Mouse (Mus musculus): ENCODE data around the gene Sos1. TPM values are rescaled to one million over a fixed set of nuclear protein-coding genes. Genes with fewer than 3 reads are reported as not detected.

Sos1 gene
- polyA plus RNA-seq, 1 experiment from 2014 or later = 9.1 TPM

- 86% methylated on average over 4 of the region's 4 CpGs for WGBS
- no peak overlapping the region for H3K4me2 ChIP-seq (ENCODE audit: low read depth, low read length)
- H3K4me1 ChIP-seq (ENCODE audit: control insufficient read depth, insufficient read depth, low read length) = no peaks in the 10 kb centered on the region
- ATAC-seq (replicated peaks; ENCODE audit: insufficient number of reproducible peaks, low FRiP score, low TSS enrichment, low read depth) = no peak
- DNase-seq (ENCODE audit: low spot score) = no peak
- no peaks in the 10 kb centered on the region for H3K27me3 ChIP-seq (ENCODE audit: control insufficient read depth, insufficient read depth, low read length)
- H3K36me3 ChIP-seq (replicated peaks; ENCODE audit: control insufficient read depth, insufficient read depth, low read depth, low read length) = no peaks in the 10 kb centered on the region
- no peak overlapping the region for H3K9ac ChIP-seq (replicated peaks; ENCODE audit: low read length)
- H3K4me3 ChIP-seq (ENCODE audit: low read depth, low read length) = no peak overlapping the region
- H3K27ac ChIP-seq (replicated peaks; ENCODE audit: low read depth, low read length) = no peak overlapping the region
- H3K9me3 ChIP-seq (replicated peaks; ENCODE audit: control insufficient read depth, low read length) = no peaks in the 10 kb centered on the region
Measured at GRCm38 (mm10) chr17:80500025-80500424, 19.8 kb upstream of the Sos1 start.

DNA sequence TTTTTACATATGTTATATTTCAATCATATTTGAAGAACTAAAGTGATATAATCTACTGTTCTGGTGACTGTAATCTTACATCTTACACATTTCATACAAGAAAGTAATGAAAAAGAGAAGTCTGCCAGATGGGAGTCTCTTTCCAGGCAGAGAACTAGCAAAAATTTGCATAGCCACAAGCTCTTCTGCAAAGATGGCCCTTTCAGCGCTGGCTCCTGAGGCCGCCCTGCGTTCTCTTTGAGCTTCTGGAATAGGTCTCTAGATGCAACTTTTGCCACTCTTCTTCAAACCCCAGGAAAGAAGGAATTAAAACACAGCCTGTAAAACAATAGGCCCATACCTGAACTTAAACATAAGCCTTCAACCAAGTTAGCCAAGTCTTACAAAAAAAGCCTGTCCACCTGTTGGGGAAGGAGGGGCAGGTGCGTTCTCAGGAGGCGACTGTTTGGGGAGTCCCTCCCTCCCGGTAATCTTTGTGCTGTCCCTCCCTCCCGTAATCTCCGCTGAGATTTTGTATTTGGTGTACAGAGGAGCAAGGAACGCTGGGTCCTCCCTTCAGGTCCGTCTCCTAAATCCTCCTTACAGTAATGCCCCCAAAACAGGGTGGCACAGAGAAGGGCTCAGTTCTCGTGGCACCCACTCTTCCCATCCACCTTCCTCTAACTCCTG, 18.5 kb upstream of the Sos1 start:
- H3K27ac ChIP-seq (replicated peaks; ENCODE audit: low read depth, low read length) = no peak overlapping the region
- no peaks in the 10 kb centered on the region for H3K9me3 ChIP-seq (replicated peaks; ENCODE audit: control insufficient read depth, low read length)
- H3K36me3 ChIP-seq (replicated peaks; ENCODE audit: control insufficient read depth, insufficient read depth, low read depth, low read length) = no peaks in the 10 kb centered on the region
- no peak overlapping the region for H3K4me2 ChIP-seq (ENCODE audit: low read depth, low read length)
- DNase-seq (ENCODE audit: low spot score) = no peak
- H3K27me3 ChIP-seq (ENCODE audit: control insufficient read depth, insufficient read depth, low read length) = no peaks in the 10 kb centered on the region
- H3K4me1 ChIP-seq (ENCODE audit: control insufficient read depth, insufficient read depth, low read length) = no peaks in the 10 kb centered on the region
- no peak for ATAC-seq (replicated peaks; ENCODE audit: insufficient number of reproducible peaks, low FRiP score, low TSS enrichment, low read depth)
- no peak overlapping the region for H3K4me3 ChIP-seq (ENCODE audit: low read depth, low read length)
- WGBS = 59% methylated on average over 11 of the region's 11 CpGs
- H3K9ac ChIP-seq (replicated peaks; ENCODE audit: low read length) = no peak overlapping the region

GRCm38 (mm10) chr17:80497183-80497601, 16.9 kb upstream of the Sos1 start:
- no peaks in the 10 kb centered on the region for H3K9me3 ChIP-seq (replicated peaks; ENCODE audit: control insufficient read depth, low read length)
- WGBS = 77% methylated on average over 9 of the region's 9 CpGs
- H3K9ac ChIP-seq (replicated peaks; ENCODE audit: low read length) = no peak overlapping the region
- no peak overlapping the region for H3K27ac ChIP-seq (replicated peaks; ENCODE audit: low read depth, low read length)
- H3K4me2 ChIP-seq (ENCODE audit: low read depth, low read length) = no peak overlapping the region
- ATAC-seq (replicated peaks; ENCODE audit: insufficient number of reproducible peaks, low FRiP score, low TSS enrichment, low read depth) = no peak
- H3K36me3 ChIP-seq (replicated peaks; ENCODE audit: control insufficient read depth, insufficient read depth, low read depth, low read length) = no peaks in the 10 kb centered on the region
- H3K27me3 ChIP-seq (ENCODE audit: control insufficient read depth, insufficient read depth, low read length) = no peaks in the 10 kb centered on the region
- DNase-seq (ENCODE audit: low spot score) = peak; percentile 20
- no peak overlapping the region for H3K4me3 ChIP-seq (ENCODE audit: low read depth, low read length)
- H3K4me1 ChIP-seq (ENCODE audit: control insufficient read depth, insufficient read depth, low read length) = no peaks in the 10 kb centered on the region

DNA sequence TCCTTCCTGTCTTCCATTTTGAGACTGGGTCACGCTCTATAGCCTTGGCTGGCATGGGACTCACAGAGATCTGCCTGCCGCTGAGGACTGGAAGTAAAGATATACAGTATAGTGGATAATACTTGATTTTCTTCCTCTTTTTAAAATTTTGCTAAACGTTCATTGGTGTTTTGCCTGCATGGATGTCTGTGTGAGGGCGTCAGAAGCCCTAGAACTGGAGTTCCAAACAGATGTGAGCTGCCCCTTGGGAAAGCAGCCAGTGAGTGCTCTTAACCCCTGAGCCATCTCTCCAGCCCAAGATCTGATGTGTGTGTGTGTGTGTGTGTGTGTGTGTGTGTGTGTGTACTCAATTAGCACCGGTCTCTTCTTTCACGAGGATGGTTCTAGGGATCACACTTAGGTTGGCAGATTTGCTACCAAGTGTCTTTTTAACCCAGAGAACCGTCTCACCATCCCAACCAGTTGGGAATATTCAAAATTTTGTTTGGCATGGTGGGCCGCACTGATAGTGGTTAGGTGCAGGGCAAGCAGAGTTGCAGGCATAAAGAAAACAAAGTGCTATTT, 16.4 kb upstream of the Sos1 start:
- Histone ChIP-seq H3K36me3 (replicated peaks; ENCODE audit: control insufficient read depth, insufficient read depth, low read depth, low read length) (no peaks in the 10 kb centered on the region), H3K9ac (replicated peaks; ENCODE audit: low read length) (no peak overlapping the region), H3K4me3 (ENCODE audit: low read depth, low read length) (no peak overlapping the region), H3K27ac (replicated peaks; ENCODE audit: low read depth, low read length) (no peak overlapping the region), H3K4me2 (ENCODE audit: low read depth, low read length) (no peak overlapping the region), H3K27me3 (ENCODE audit: control insufficient read depth, insufficient read depth, low read length) (no peaks in the 10 kb centered on the region), H3K4me1 (ENCODE audit: control insufficient read depth, insufficient read depth, low read length) (no peaks in the 10 kb centered on the region), H3K9me3 (replicated peaks; ENCODE audit: control insufficient read depth, low read length) (no peaks in the 10 kb centered on the region)
- ATAC-seq (replicated peaks; ENCODE audit: insufficient number of reproducible peaks, low FRiP score, low TSS enrichment, low read depth) (no peak), DNase-seq (ENCODE audit: low spot score) (no peak)
- WGBS = 85% methylated on average over 8 of the region's 8 CpGs

DNA sequence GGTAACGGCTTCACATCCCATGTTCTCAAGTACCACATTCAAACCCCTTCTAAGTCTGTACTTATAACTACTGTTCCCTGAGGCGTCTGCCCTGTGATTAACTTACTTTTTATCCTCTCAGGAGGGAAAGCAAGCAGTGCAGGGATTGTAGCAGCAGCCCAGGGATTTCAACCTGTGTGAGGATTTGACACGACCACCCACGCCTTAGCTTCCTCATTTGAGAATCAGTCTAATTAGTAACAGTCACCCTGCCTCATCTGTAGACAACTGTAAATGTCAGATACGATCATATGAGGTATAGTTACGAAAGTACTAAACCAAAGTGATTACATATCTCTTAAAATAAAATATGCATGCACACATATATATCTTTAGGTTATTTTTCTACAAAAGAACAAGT, 15.9 kb upstream of the Sos1 start:
- DNase-seq (ENCODE audit: low spot score) (no peak), ATAC-seq (replicated peaks; ENCODE audit: insufficient number of reproducible peaks, low FRiP score, low TSS enrichment, low read depth) (no peak)
- H3K4me1 ChIP-seq (ENCODE audit: control insufficient read depth, insufficient read depth, low read length) = no peaks in the 10 kb centered on the region
- no peak overlapping the region for H3K27ac ChIP-seq (replicated peaks; ENCODE audit: low read depth, low read length)
- WGBS = 75% methylated on average over 6 of the region's 6 CpGs
- H3K27me3 ChIP-seq (ENCODE audit: control insufficient read depth, insufficient read depth, low read length) = no peaks in the 10 kb centered on the region
- H3K9ac ChIP-seq (replicated peaks; ENCODE audit: low read length) = no peak overlapping the region
- no peak overlapping the region for H3K4me3 ChIP-seq (ENCODE audit: low read depth, low read length)
- no peak overlapping the region for H3K4me2 ChIP-seq (ENCODE audit: low read depth, low read length)
- H3K9me3 ChIP-seq (replicated peaks; ENCODE audit: control insufficient read depth, low read length) = no peaks in the 10 kb centered on the region
- H3K36me3 ChIP-seq (replicated peaks; ENCODE audit: control insufficient read depth, insufficient read depth, low read depth, low read length) = no peaks in the 10 kb centered on the region

GRCm38 (mm10) chr17:80493891-80494290, 13.6 kb upstream of the Sos1 start:
- 76% methylated on average over 1 of the region's 1 CpGs for WGBS
- no peaks in the 10 kb centered on the region for H3K27me3 ChIP-seq (ENCODE audit: control insufficient read depth, insufficient read depth, low read length)
- no peaks in the 10 kb centered on the region for H3K36me3 ChIP-seq (replicated peaks; ENCODE audit: control insufficient read depth, insufficient read depth, low read depth, low read length)
- H3K27ac ChIP-seq (replicated peaks; ENCODE audit: low read depth, low read length) = no peak overlapping the region
- no peak overlapping the region for H3K4me2 ChIP-seq (ENCODE audit: low read depth, low read length)
- H3K4me1 ChIP-seq (ENCODE audit: control insufficient read depth, insufficient read depth, low read length) = no peaks in the 10 kb centered on the region
- H3K9ac ChIP-seq (replicated peaks; ENCODE audit: low read length) = no peak overlapping the region
- no peaks in the 10 kb centered on the region for H3K9me3 ChIP-seq (replicated peaks; ENCODE audit: control insufficient read depth, low read length)
- ATAC-seq (replicated peaks; ENCODE audit: insufficient number of reproducible peaks, low FRiP score, low TSS enrichment, low read depth) (no peak), DNase-seq (ENCODE audit: low spot score) (no peak)
- H3K4me3 ChIP-seq (ENCODE audit: low read depth, low read length) = no peak overlapping the region

DNA sequence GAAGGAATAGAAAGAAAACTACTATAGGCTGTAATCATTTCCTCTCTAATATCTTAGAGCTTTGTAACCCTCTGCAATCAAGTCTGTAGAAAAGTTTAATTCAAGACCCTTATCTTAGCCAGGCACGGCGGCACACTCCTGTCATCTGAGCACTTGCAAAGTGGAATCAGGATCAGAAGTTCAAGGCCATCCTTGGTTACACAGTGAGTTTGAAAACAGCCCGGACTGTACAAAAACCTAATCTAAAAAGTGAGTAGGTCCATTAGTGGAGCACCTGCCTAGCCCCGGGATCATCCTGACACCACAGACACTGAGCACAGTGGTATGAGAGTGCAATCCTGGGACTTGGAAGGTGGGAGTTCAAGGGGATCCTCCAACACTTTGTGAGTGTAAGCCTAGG, 12.6 kb upstream of the Sos1 start:
- H3K27me3 ChIP-seq (ENCODE audit: control insufficient read depth, insufficient read depth, low read length) = no peaks in the 10 kb centered on the region
- no peaks in the 10 kb centered on the region for H3K36me3 ChIP-seq (replicated peaks; ENCODE audit: control insufficient read depth, insufficient read depth, low read depth, low read length)
- DNase-seq (ENCODE audit: low spot score) (no peak), ATAC-seq (replicated peaks; ENCODE audit: insufficient number of reproducible peaks, low FRiP score, low TSS enrichment, low read depth) (no peak)
- H3K9ac ChIP-seq (replicated peaks; ENCODE audit: low read length) = no peak overlapping the region
- 91% methylated on average over 4 of the region's 4 CpGs for WGBS
- H3K27ac ChIP-seq (replicated peaks; ENCODE audit: low read depth, low read length) = no peak overlapping the region
- H3K4me1 ChIP-seq (ENCODE audit: control insufficient read depth, insufficient read depth, low read length) = no peaks in the 10 kb centered on the region
- H3K4me2 ChIP-seq (ENCODE audit: low read depth, low read length) = no peak overlapping the region
- no peaks in the 10 kb centered on the region for H3K9me3 ChIP-seq (replicated peaks; ENCODE audit: control insufficient read depth, low read length)
- no peak overlapping the region for H3K4me3 ChIP-seq (ENCODE audit: low read depth, low read length)

- Histone ChIP-seq H3K27me3 (ENCODE audit: control insufficient read depth, insufficient read depth, low read length) (no peaks in the 10 kb centered on the region), H3K4me1 (ENCODE audit: control insufficient read depth, insufficient read depth, low read length) (no peaks in the 10 kb centered on the region), H3K4me3 (ENCODE audit: low read depth, low read length) (no peak overlapping the region), H3K9me3 (replicated peaks; ENCODE audit: control insufficient read depth, low read length) (no peaks in the 10 kb centered on the region), H3K9ac (replicated peaks; ENCODE audit: low read length) (no peak overlapping the region), H3K4me2 (ENCODE audit: low read depth, low read length) (no peak overlapping the region), H3K27ac (replicated peaks; ENCODE audit: low read depth, low read length) (no peak overlapping the region), H3K36me3 (replicated peaks; ENCODE audit: control insufficient read depth, insufficient read depth, low read depth, low read length) (no peaks in the 10 kb centered on the region)
- DNase-seq (ENCODE audit: low spot score) (no peak), ATAC-seq (replicated peaks; ENCODE audit: insufficient number of reproducible peaks, low FRiP score, low TSS enrichment, low read depth) (no peak)
- 96% methylated on average over 4 of the region's 4 CpGs for WGBS
Measured at GRCm38 (mm10) chr17:80492274-80492673, 12.0 kb upstream of the Sos1 start.
